Mouse (Mus musculus): ENCODE data around the gene Clk2.
A peak's percentile ranks its signal among the peaks of the same experiment; 100 is the strongest.
"Not testable (repeated sequence)": the region's sequence is repeated elsewhere in the genome, so short reads cannot be mapped to it uniquely, and the experiment has no call there.

Clk2 gene

DNA sequence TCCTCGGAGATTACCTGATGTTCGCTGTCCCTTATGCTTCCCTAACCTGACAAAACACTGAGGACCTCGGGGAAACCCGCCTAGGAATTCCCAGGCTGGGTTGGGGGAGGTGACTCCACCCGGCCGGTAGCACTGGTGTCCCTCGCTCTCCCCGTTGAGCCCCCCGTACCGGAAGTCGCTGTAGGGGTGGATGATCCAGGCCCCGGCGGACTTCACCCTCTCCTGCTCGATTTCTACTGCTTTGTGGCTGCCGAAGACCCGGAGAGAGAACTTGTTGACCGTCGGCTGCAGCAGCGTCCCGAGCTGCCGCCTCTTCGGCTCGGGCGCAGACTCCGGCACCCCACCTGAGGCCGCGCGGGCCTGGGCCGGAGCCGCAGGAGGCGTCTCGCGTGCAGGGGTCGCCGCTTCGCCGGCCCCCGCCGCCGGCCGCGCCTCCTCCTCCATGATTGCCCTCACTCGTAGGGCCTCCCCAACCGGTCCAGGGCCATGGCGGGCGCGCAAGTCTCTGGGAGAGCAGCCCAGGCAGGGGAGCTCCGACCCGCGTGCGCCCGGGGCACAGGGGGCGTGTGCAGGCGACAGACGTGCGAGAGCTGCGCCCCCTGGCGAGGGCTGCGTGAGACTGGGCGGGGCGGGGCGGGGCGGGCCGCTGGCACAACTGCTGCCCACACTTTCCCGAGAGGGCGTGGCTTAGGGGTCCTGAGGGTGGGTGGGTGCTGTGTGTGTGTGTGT is 4.8 kb upstream of the Clk2 start, which contains the start of gene Hcn3:
Hcn3 (minus strand) TSS at position 581 of the 729 bp plus-strand sequence.
- peak; percentile 70 for DNase-seq (ENCODE audit: low spot score)

GRCm38 (mm10) chr3:89161207-89161606 is 3.4 kb upstream of the Clk2 start:
- not testable (repeated sequence) for DNase-seq (ENCODE audit: low spot score)

- no peak for DNase-seq (ENCODE audit: low spot score)
Measured at GRCm38 (mm10) chr3:89161786-89162185, 2.8 kb upstream of the Clk2 start.

DNA sequence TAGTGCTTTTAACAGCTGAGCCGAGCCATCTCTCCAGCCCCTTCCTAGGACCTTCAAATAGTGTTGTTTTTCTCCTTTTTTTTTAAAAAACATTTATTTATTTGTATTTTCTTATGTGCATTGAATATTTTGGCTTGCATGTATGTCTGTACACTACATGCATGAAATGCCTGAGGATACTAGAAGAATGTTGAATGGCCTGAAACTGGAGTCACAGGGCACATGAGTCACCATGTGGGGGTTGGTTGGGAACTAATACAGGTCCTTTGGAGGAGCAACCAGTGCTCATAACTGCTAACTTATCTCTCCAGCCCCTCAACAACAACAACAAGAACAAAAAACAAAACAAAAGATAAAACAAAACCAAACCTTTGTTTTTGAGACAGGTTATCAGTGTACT is 1.5 kb upstream of the Clk2 start:
- no peak for DNase-seq (ENCODE audit: low spot score)

- DNase-seq (ENCODE audit: low spot score), result no peak
Measured at GRCm38 (mm10) chr3:89163643-89164245, 851 bp upstream of the Clk2 start.

GRCm38 (mm10) chr3:89165268-89165870 is 774 bp downstream of the Clk2 start:
- DNase-seq (ENCODE audit: low spot score), result no peak

DNA sequence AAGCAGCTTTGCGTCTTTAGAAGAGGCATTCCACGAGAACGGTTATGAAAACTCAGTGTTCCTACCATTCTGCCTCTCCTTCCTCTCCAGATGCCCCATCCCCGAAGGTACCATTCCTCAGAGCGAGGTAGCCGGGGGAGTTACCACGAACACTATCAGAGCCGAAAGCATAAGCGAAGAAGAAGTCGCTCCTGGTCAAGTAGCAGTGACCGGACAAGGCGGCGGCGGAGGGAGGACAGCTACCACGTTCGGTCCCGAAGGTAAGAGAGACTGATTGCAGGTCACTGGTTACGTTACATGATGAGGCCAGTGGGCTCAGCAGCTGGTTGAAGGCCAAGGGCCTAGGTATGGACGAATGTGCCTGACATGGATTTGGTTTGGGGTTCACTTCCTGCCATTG is 2.4 kb downstream of the Clk2 start:
- DNase-seq (ENCODE audit: low spot score), result no peak

- no peak for DNase-seq (ENCODE audit: low spot score)
Measured at GRCm38 (mm10) chr3:89174844-89175243, 10.2 kb downstream of the Clk2 start.

DNA sequence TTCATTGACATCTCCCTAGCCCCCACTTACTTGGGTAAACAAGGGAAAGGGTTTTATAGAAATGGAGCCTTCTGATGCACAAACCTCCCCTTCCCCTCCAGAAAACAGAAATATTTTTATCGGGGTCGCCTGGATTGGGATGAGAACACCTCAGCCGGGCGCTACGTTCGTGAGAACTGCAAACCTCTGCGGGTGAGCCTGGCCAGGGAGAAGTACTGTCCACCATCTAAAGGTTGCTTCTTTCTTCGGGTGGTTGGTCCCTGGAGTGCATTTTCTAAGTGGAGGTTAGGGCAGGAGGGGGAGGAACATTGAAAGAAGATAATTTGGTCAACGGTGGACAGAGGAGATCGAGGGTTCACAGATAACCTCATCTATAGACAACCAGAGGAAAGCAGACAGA is 10.9 kb downstream of the Clk2 start:
- no peak for DNase-seq (ENCODE audit: low spot score)

DNA sequence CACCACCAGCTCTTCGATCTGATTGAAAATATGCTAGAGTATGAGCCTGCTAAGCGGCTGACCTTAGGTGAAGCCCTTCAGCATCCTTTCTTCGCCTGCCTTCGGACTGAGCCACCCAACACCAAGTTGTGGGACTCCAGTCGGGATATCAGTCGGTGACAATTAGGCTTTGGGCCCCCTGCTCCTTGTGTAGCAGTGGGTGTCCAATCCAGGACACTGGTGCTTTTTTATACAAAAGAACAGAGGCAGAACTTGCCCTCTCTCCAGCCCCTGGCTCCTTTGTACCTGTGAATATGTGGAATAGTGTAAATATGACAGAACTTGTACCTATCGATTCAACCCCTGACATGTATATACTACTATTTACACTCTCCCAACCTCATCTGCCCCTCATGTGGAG is 11.8 kb downstream of the Clk2 start:
- no peak for DNase-seq (ENCODE audit: low spot score)

GRCm38 (mm10) chr3:89177242-89178106 is 12.9 kb downstream of the Clk2 start, which contains the start of gene Scamp3:
TSS of gene Scamp3 (plus strand) at chr3:89177473.
- peak; percentile 95 for DNase-seq (ENCODE audit: low spot score)

- DNase-seq (ENCODE audit: low spot score), result peak; percentile 25
Measured at GRCm38 (mm10) chr3:89178107-89178385, 13.5 kb downstream of the Clk2 start.

DNA sequence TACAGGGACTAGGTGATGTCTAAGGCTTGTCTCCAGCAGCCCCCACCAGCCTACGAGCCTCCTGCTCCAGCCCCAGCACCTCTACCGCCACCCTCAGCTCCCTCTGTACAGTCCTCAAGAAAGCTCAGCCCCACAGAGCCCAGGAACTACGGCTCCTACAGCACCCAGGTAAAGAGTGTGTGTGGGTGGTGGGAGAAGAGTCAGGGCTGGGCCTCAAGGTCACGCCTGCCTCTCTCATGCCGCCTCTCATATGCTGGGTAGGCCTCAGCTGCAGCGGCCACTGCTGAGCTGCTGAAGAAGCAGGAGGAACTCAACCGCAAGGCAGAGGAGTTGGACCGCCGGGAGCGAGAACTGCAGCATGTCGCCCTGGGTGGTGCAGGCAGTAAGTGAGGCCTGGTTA is 14.5 kb downstream of the Clk2 start:
- DNase-seq (ENCODE audit: low spot score), result no peak

DNA sequence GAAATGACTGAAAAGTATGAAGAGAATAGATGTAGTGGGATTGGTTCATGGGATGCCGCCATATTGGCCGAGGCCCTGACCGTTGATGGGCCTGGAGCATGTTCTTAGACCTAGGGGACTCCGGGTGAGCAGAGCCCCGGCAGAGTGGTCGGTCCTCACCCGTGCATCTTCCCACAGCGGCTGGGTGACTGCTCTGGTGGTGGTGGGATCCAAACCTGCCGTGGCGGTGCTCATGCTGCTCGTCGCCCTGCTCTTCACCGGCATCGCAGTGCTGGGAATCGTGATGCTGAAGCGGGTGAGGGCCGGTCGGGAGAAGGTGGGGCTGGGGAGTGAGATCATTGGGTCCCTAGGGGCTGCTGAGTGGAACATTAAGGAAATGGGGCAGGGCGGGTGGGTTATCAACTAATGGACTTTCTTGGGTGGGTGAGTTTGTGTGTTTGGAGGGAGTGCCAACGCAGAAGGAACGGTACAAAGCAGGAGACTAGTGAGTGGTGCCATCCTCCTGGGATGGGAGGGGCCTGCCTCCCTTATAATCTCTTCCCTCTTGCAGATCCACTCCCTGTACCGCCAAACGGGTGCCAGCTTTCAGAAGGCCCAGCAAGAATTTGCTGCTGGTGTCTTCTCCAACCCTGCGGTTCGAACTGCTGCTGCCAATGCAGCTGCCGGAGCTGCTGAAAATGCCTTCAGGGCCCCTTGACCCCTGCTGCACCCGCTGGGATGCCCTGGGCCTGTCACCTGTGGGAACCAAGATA is 17.3 kb downstream of the Clk2 start:
- DNase-seq (ENCODE audit: low spot score), result no peak

- no peak for DNase-seq (ENCODE audit: low spot score)
Measured at GRCm38 (mm10) chr3:89182531-89183057, 18.0 kb downstream of the Clk2 start.

DNA sequence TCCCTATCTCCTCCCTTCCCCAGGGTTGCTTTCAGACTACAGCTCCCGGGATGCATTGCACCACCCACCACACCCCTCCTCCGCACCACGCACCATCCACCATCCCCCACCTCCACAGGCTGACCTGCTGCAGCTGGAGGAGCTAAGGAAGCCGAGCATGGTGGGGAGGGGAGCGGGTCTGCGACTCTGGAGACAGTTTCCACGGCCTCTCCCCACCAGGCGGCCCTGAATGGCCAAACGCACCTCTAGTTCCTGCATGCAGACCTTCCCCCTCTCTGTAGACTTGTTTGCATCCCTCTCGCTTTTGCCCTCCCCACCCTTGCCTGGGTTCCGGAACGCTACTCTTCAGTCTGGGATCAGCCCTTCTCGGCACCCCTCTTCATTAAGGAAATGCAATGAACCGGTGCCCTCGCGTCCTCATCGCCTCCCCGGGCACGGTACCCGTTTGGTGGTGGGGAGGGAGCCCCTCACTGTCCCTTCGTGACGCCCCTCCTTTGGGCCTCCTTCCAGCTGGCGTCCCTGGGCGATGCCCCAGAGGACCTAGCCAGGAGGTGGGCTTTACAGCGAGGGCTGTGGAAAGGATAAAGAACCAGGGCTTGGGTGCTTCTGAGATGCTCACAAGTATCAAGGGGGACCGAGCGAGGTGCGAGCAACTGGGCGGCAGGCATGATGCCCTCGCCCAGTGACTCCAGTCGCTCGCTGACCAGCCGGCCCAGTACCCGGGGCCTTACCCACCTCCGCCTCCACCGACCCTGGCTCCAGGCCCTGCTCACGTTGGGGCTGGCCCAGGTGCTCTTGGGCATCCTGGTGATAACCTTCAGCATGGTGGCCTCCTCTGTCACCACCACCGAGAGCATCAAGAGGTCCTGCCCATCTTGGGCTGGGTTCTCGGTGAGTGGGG is 18.7 kb downstream of the Clk2 start, which contains the start of gene Fam189b:
Fam189b (plus strand) TSS at position 86 of the 901 bp plus-strand sequence.
- DNase-seq (ENCODE audit: low spot score), result peak; percentile 67

GRCm38 (mm10) chr3:89183959-89184315 is 19.3 kb downstream of the Clk2 start:
- DNase-seq (ENCODE audit: low spot score), result no peak

- DNase-seq (ENCODE audit: low spot score), result no peak
Measured at GRCm38 (mm10) chr3:89187197-89187596, 22.6 kb downstream of the Clk2 start.

- DNase-seq (ENCODE audit: low spot score), result no peak
Measured at GRCm38 (mm10) chr3:89187690-89188477, 23.3 kb downstream of the Clk2 start.

GRCm38 (mm10) chr3:89188478-89188875 is 23.9 kb downstream of the Clk2 start:
- no peak for DNase-seq (ENCODE audit: low spot score)
